Mouse (Mus musculus) ovary, postnatal 14 days (tissue): Measurements from ENCODE around the gene Olfr474.
"Not testable (repeated sequence)": the region's sequence is repeated elsewhere in the genome, so short reads cannot be mapped to it uniquely, and the experiment has no call there.

Experiments used
- DNase-seq: peaks from one replicate; pipeline ENCODE4 v3.0.0; 2022; ENCODE audit warnings: low spot score

The Olfr474 gene

GRCm38 (mm10) chr7:107954343-107954742 lies at the start of gene Olfr474:
TSS of gene Olfr474 (plus strand) at chr7:107954643.
- DNase-seq: no peak

- no peak for DNase-seq
Measured at GRCm38 (mm10) chr7:107930146-107930545, 24.3 kb upstream of the Olfr474 start, which contains the start of gene Olfr473. TSS of gene Olfr473 (plus strand) at chr7:107930446.

GRCm38 (mm10) chr7:107952539-107952938 lies 1.9 kb upstream of the Olfr474 start:
- DNase-seq: not testable (repeated sequence)

- no peak for DNase-seq
Measured at GRCm38 (mm10) chr7:107964503-107964902, 10.1 kb downstream of the Olfr474 start, which contains the start of gene Olfr476. TSS of gene Olfr476 (plus strand) at chr7:107964803.

- no peak for DNase-seq
Measured at GRCm38 (mm10) chr7:107986393-107986792, 31.9 kb downstream of the Olfr474 start, which contains the start of gene Olfr477. TSS of gene Olfr477 (plus strand) at chr7:107986693.
